Mouse (Mus musculus) mature B cell (primary cell): Measurements from ENCODE around the gene Pnliprp2.

Experiments
- in situ Hi-C: fragments of 300-500 bp; cut with MboI; formaldehyde crosslinking; loops from 2 replicates; pipeline ENCODE4 v1.14.3; 2019

The Pnliprp2 gene

DNA sequence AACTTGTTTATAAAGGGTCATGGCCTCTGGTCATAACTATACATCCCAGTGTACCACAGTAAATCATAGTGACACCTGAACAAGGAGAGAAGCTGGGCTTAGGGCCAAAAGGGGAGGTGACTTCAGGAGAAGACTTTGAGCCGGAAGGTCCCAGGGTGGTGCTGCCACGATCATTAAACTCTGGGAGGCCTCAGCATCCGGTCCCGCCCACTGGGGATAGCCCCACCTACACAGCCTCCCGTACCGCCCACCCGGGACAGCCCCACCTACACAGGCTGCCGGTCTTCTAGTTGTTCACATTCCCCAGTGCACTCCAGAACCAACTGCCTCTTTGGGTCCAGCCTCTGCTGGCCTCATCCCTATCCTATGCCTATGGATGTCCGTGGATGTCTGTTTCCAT, at the start of gene Pnliprp2:
Pnliprp2 (plus strand) TSS at position 297 of the 400 bp plus-strand sequence.
- in situ Hi-C loops = no loop called here

DNA sequence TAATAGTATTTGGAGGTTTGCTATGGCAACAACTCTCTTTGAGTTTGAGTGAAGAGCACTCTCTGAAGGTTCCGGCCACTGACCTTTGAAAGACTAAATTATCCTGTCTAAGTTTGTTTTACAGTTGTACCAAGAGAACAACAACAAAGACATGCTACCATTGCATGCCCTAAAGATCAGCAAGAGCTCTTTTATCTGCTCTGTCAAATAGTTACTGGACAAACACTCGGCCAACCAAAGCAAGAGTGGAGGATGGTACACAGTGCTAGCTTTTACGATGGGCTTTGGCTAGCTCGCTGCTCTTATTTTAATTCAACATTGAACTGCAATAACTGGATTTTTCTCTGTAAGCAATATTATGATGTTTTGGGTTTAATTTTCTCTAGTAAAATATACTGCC, 41.6 kb upstream of the Pnliprp2 start:
- in situ Hi-C loops = no loop called here

GRCm38 (mm10) chr19:58720439-58720838, 39.1 kb upstream of the Pnliprp2 start:
- in situ Hi-C loops = no loop called here

DNA sequence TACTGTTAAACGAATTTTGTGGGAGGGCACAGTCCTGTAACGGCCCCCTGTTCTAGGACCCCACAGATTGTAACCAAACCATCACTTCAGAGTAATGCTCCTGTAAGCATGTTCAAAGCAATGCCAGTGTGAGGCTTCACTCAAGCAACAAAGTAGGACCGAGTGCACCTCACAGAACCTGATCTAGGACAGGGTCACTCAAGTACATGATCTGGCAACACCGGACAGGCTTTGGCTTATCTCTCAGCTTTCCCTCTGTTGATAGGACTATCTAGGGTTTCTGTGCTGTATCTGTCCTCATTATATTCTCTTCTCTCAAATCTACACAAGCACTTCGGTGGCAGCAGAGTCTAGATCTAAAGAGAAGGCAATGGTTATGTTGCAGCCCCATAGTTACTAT, 33.0 kb upstream of the Pnliprp2 start:
- in situ Hi-C loops = no loop called here

DNA sequence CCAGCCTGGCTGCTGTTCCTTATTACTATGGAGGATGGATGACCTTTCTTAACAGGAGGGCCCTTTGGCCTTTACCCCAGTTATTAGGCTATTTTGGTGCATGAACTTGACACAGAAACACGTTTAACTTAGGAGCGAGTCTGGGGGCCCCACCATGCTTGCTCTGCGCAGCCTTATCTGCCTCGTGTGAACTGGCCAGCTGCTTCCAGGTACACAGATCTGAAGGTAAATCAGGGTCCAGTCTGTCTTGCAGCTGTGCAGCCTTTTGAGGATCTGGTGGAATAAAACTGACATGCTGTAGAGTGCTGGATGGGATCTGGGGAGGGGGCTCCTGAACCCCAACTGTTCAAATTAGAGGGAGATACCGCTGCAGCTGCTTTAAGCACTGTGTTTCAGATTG, 31.8 kb upstream of the Pnliprp2 start:
- in situ Hi-C loops = no loop called here

DNA sequence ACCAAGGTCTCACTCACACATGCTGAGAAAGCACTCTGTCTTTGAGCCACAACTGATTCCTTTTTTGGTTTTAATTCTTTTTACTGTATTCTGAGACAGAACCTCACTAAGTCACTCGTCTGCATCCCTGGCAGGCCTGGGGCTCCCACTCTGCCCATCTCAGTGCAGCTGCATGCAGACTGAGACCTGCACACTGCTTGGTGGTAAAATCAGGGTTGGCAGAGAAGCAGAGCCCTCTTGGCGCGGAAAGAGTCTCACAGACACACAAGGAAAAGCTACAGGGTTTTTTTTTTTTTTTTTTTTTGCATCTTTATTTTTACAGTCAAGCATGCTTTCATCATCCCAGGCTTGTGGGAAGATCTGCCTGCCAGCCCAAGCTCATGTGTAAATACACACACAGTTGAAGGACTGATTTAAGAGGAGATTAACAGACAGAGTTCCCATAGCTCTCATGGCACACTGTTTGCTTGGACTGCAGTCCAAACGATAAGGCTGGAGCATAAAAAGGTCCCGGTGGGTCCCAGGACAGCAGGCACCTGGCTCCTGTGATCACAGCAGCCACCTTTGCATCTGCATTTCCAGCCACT, 31.0 kb upstream of the Pnliprp2 start, which contains the start of gene Pnliprp1:
Pnliprp1 (plus strand) TSS at position 443 of the 587 bp plus-strand sequence.
- in situ Hi-C loops = no loop called here

GRCm38 (mm10) chr19:58733216-58733615, 26.3 kb upstream of the Pnliprp2 start:
- in situ Hi-C loops = no loop called here

- in situ Hi-C loops = no loop called here
Observed at GRCm38 (mm10) chr19:58738111-58738510, 21.4 kb upstream of the Pnliprp2 start.

DNA sequence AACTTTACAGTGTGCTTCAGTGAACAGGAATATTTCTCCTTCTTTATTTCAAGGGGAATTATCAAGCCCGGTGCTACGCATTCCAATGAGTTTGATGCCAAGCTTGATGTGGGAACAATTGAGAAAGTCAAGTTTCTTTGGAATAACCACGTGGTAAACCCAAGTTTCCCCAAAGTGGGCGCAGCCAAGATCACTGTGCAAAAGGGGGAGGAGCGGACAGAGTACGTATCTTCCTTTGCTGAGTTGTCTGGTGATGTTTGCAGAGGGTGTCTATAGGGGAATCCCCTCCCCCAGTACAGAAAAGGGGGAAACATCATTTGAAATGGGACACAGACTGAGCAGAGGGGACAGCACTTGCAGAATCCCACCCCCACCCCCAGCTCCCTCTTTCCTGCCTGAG, 18.5 kb upstream of the Pnliprp2 start:
- in situ Hi-C loops = no loop called here

GRCm38 (mm10) chr19:58742711-58743110, 16.8 kb upstream of the Pnliprp2 start:
- in situ Hi-C loops = no loop called here

GRCm38 (mm10) chr19:58743736-58744135, 15.8 kb upstream of the Pnliprp2 start:
- in situ Hi-C loops = no loop called here

GRCm38 (mm10) chr19:58747498-58748000, 12.0 kb upstream of the Pnliprp2 start:
- in situ Hi-C loops = no loop called here

GRCm38 (mm10) chr19:58750822-58751221, 8.7 kb upstream of the Pnliprp2 start:
- in situ Hi-C loops = no loop called here

DNA sequence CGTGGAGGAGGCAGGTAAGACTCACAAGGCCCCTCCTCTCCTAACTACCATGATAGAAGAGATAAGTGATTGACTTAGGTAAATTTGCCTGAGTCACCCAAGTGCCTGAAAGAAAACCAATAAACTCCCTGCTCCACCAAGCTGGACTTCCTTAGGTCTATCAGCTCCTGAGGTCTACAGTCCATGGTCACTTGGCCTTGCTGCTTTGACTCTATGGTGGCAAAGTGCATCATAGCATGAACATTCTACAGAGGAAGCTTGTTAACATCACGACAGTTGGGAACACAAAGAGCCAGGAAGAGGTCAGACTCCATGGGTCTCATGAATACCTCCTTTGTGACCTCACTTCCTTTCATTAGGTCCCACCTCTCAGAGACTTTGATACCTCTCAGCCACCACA, 8.0 kb upstream of the Pnliprp2 start:
- in situ Hi-C loops = no loop called here

GRCm38 (mm10) chr19:58758871-58759270, 648 bp upstream of the Pnliprp2 start:
- in situ Hi-C loops = no loop called here

- in situ Hi-C loops = no loop called here
Observed at GRCm38 (mm10) chr19:58762316-58762715, 2.8 kb downstream of the Pnliprp2 start.

- in situ Hi-C loops = no loop called here
Observed at GRCm38 (mm10) chr19:58762848-58763541, 3.5 kb downstream of the Pnliprp2 start.

DNA sequence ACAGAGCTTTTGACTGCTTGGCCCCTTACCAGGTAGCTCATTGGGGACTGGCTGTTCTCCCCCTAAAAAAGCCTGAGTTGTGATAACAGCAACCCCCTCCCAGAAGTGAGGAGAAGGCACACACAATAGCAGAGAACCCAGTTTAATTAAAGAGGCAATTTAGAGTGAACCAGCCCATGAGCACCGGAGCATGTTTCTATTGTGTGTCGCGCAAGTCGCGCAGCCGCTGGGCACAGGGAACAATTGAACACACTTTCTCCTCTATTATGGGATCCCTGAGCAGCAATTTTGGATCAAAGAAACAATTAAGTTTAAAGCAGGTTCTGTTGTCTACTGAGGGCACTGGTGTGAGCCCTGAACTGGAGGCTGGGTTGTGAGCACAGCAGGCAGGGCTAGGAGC, 7.8 kb downstream of the Pnliprp2 start:
- in situ Hi-C loops = no loop called here

DNA sequence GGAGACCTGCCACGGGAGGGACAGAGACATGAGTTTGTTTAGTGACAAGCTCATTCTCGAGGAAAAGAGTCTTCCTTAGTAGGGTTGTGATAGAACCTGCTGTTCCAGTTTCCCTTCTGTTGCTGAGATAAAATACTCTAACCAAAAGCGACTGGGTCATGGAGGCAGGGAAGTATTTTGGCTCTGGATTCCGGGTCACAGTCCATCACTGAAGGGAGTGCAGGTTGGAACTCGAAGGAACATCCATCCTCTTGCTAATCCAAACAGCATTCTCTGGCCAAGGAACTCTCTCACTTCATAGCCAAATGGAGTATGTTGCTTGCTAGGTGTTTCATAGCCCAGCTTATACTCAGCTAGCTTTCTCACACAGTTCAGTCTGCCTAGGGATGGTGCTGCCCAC, 16.9 kb downstream of the Pnliprp2 start:
- in situ Hi-C loops = no loop called here

DNA sequence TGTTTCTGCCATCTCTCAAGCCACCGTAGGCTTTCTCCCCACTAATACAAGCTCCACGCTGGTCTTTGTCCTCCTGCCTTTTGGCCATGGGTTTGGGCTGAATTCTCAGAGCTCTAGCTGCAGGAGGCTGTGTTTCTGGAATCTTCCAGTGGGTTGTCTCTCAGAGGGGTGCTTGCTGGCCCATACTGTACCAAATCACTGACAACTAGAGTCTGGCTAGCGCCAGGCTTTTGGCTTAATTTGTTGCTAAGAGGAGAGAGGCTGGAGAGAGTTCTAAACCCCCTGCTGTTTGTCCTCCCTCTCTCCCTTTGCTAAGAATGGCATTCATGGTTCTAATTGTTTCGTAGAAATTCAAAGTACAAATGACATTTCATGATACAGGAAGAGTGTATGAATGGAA, 22.0 kb downstream of the Pnliprp2 start:
- in situ Hi-C loops = no loop called here

DNA sequence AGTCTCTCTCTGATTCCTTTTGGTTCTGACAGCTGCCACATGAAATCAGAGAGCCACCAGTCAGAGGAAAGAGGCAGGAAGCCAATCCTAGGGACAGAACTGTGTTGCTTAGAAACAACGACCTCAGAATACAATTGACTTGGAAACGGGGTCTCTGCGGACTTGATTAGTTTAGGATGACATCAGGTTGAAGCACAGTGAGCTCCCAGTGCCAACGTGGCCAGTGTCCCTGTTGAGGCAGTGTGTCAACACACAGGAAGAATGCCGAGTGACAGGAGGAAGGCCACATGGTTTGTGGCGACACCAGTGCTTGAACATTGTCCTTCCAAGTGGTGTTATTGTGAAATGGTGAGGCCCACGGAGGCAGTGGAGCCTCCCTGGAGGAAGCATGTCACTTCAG, 24.4 kb downstream of the Pnliprp2 start:
- in situ Hi-C loops = no loop called here

DNA sequence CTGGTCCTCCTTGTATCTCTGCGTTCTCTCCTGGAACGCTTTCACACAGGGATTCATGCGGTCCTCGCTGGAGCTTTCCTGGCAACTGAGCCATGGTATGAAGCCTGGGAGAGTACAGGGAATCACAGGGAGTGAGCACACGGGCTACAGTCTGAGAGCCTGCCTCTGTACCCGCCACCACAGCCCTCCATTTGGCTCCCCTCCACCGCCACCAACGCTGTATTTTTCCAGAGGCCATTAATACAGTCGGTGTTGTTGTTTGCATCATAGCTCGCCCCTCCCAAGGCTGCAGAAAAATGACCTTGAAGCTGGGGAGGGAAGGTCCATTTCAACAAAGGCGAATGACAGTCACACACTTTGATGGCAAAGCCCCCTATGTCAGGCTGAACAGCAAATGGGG, 29.7 kb downstream of the Pnliprp2 start:
- in situ Hi-C loops = no loop called here

DNA sequence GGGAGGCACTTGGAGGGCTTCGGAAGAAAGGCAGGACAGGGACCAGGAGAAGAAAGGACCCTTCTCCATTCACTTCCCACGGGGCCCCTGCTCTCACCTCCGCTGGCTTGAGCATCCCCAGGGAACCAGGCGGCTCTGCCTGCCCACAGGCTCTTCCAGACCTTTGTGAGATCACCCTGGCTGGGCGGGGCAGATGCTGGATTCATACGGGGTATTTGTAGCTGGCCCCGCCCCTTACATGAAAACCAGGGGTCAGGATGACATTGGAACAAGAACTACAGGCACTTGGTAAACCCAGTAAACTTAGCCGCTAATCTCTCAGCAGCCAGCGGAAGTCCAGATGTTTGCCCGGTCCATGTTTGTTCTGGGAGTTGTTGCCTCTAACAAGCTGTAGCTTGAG, 34.8 kb downstream of the Pnliprp2 start, which contains the start of gene 1700019N19Rik:
1700019N19Rik (minus strand) TSS at position 178 of the 400 bp plus-strand sequence.
- in situ Hi-C loops = no loop called here
